Mouse (Mus musculus): Measurements from ENCODE around the gene Cacul1.

DNA sequence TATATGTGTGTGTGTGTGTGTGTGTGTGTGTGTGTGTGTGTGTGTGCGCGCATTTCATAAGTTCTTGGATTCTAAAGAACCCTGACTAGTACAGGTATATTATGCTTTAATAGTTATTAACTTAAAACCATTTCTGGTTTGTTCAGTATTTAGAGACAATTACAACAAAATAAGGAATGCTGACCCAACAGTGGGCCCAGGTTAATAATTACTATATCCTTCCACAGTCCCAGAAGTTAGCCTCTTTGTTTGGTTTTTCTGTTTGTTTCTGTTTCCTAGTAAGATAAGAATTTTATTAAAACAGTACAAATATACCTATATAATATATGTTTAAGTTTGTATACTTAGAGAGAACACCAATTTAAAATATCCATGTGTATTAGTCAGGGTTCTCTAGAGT lies 2.4 kb upstream of the Cacul1 start:
- TF ChIP-seq CEBPB (IDR thresholded peaks at IDR 0.05; ENCODE audit: insufficient read depth, poor library complexity, severe bottlenecking) (no peak), POLR2A (IDR thresholded peaks at IDR 0.05; ENCODE audit: insufficient read length, low read depth) (no peak)
